Mouse (Mus musculus): ENCODE results near the gene Nme8. TPM values are rescaled to one million over a fixed set of nuclear protein-coding genes. Genes with fewer than 3 reads are reported as not detected.

Nme8 gene
- total and polyA plus RNA-seq, 3 experiments: not detected

DNA sequence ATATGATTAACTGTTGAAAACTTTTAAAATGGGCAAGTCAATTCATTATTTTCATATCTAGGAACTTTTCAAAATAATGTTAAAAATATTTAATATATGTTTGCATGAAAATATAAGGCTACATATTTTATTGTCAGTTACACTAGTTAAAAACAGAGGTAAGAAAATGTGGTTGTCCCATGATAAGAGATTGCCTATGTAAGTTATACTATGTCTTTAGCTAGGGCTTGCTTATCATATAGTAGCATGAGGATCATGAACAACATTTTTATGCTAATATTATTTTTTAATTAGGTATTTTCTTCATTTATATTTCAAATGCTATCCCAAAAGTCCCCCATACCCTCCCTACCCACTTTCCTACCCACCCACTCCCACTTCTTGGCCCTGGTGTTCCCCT, 92.7 kb downstream of the Nme8 start:
- TF ChIP-seq MEF2A (IDR thresholded peaks at IDR 0.05; ENCODE audit: extremely low read depth, insufficient replicate concordance, low read depth, low read length, poor library complexity, severe bottlenecking) (no peak), HCFC1 (IDR thresholded peaks at IDR 0.05; ENCODE audit: low read depth, low read length) (no peak), ZC3H11A (IDR thresholded peaks at IDR 0.05; ENCODE audit: low read depth, low read length) (no peak), MAX (IDR thresholded peaks at IDR 0.05; ENCODE audit: low read length) (no peak), CTCF (IDR thresholded peaks at IDR 0.05 in 2 of 3, conservative IDR thresholded peaks at IDR 0.05 in 1 of 3; ENCODE audit: control insufficient read depth in 1 of 3, insufficient read depth in 1 of 3, low read depth in 2 of 3, low read length in 3 of 3, poor library complexity in 1 of 3, severe bottlenecking in 1 of 3) (no peak), ZKSCAN1 (IDR thresholded peaks at IDR 0.05; ENCODE audit: low read depth, low read length) (no peak), JUND (IDR thresholded peaks at IDR 0.05; ENCODE audit: low read depth, low read length) (no peak), CHD1 (IDR thresholded peaks at IDR 0.05; ENCODE audit: low read depth, low read length) (no peak), MXI1 (IDR thresholded peaks at IDR 0.05; ENCODE audit: low read depth, low read length) (no peak), BHLHE40 (IDR thresholded peaks at IDR 0.05; ENCODE audit: borderline replicate concordance, low read depth, low read length) (no peak), GATA1 (IDR thresholded peaks at IDR 0.05; ENCODE audit: low read depth, low read length) (peak; percentile 77), TBP (IDR thresholded peaks at IDR 0.05; ENCODE audit: low read depth, low read length) (no peak), NRF1 (IDR thresholded peaks at IDR 0.05; ENCODE audit: insufficient read depth, low read depth, low read length, poor library complexity, severe bottlenecking) (no peak), MAFK (IDR thresholded peaks at IDR 0.05; ENCODE audit: borderline replicate concordance, low read depth, low read length) (no peak), CHD2 (IDR thresholded peaks at IDR 0.05; ENCODE audit: low read length) (no peak), UBTF (IDR thresholded peaks at IDR 0.05; ENCODE audit: borderline replicate concordance, insufficient read depth, low read depth, low read length) (no peak), TCF12 (IDR thresholded peaks at IDR 0.05; ENCODE audit: low read depth, low read length) (peak; percentile 83), NELFE (IDR thresholded peaks at IDR 0.05; ENCODE audit: low read depth, low read length) (no peak), POLR2AphosphoS2 (IDR thresholded peaks at IDR 0.05; ENCODE audit: low read length) (no peak), ETS1 (IDR thresholded peaks at IDR 0.05; ENCODE audit: low read depth, low read length) (peak; percentile 48), SMC3 (IDR thresholded peaks at IDR 0.05; ENCODE audit: low read depth, low read length) (no peak), POLR2AphosphoS5 (IDR thresholded peaks at IDR 0.05; ENCODE audit: borderline replicate concordance, low read depth, low read length) (no peak), EP300 (IDR thresholded peaks at IDR 0.05; ENCODE audit: low read depth in 1 of 2, low read length in 2 of 2) (peak; percentile 81 to 87), TAL1 (IDR thresholded peaks at IDR 0.05; ENCODE audit: low read length) (no peak), ZMIZ1 (IDR thresholded peaks at IDR 0.05; ENCODE audit: low read depth, low read length) (no peak), USF2 (IDR thresholded peaks at IDR 0.05; ENCODE audit: borderline replicate concordance in 1 of 2, insufficient read depth in 1 of 2, low read depth in 1 of 2, low read length in 2 of 2) (no peak), GABPA (IDR thresholded peaks at IDR 0.05; ENCODE audit: low read depth, low read length) (no peak)
- Histone ChIP-seq H3K27ac (ENCODE audit: control insufficient read depth, low read depth, low read length) (no peak overlapping the region), H3K9ac (ENCODE audit: control insufficient read depth, low read depth, low read length, poor library complexity, severe bottlenecking) (no peak overlapping the region), H3K79me2 (ENCODE audit: control insufficient read depth, insufficient read depth, low read length, poor library complexity) (no peaks in the 10 kb centered on the region), H3K4me1 (ENCODE audit: control insufficient read depth in 1 of 2, insufficient read depth in 2 of 2, low read length in 2 of 2) (peaks cover 6 to 12% of the 10 kb centered on the region in 2 experiments), H3K4me3 (ENCODE audit: control insufficient read depth in 1 of 2, insufficient read depth in 1 of 2, low read depth in 2 of 2, low read length in 2 of 2) (no peak overlapping the region), H3K36me3 (ENCODE audit: control insufficient read depth in 1 of 2, insufficient read depth in 2 of 2, low read length in 2 of 2) (peaks cover 0 to 10% of the 10 kb centered on the region in 2 experiments; a peak in 2 of 4 replicates), H3K9me3 (replicated peaks; ENCODE audit: insufficient read depth, low read length) (no peaks in the 10 kb centered on the region), H3K27me3 (ENCODE audit: control insufficient read depth in 1 of 2, insufficient read depth in 2 of 2, low read length in 2 of 2) (no peaks in the 10 kb centered on the region)
- peak; percentile 27 for DNase-seq (ENCODE audit: low read depth, low spot score)
